Mouse (Mus musculus) B cell, adult 2 months (primary cell): Measurements from ENCODE around the gene Tbc1d14.
A peak's percentile ranks its signal among the peaks of the same experiment; 100 is the strongest.

Source experiments
- DNase-seq, 2 experiments: peaks; one replicate each; pipeline ENCODE4 v3.0.0; 2022

Gene Tbc1d14

GRCm38 (mm10) chr5:36457706-36458105 is 135.4 kb downstream of the Tbc1d14 start:
- no peak for DNase-seq

- peak; percentile 34 to 48 for DNase-seq
These were observed 140.3 kb downstream of the Tbc1d14 start for GRCm38 (mm10) chr5:36452821-36453220.

GRCm38 (mm10) chr5:36451872-36452389 is 141.1 kb downstream of the Tbc1d14 start:
- DNase-seq, result no peak

GRCm38 (mm10) chr5:36451119-36451518 is 142.0 kb downstream of the Tbc1d14 start:
- DNase-seq, result peak; percentile 48 to 57

GRCm38 (mm10) chr5:36449710-36450358 is 143.2 kb downstream of the Tbc1d14 start:
- DNase-seq, result no peak

GRCm38 (mm10) chr5:36447872-36448271 is 145.2 kb downstream of the Tbc1d14 start:
- no peak for DNase-seq

- no peak for DNase-seq
These were observed 146.7 kb downstream of the Tbc1d14 start for GRCm38 (mm10) chr5:36446166-36446890.

- no peak for DNase-seq
These were observed 148.0 kb downstream of the Tbc1d14 start for GRCm38 (mm10) chr5:36445028-36445427.

GRCm38 (mm10) chr5:36444611-36445010 is 148.5 kb downstream of the Tbc1d14 start:
- DNase-seq, result no peak

GRCm38 (mm10) chr5:36440741-36441140 is 152.3 kb downstream of the Tbc1d14 start:
- no peak for DNase-seq
